Mouse (Mus musculus): ENCODE measurements around the gene St8sia2.

DNA sequence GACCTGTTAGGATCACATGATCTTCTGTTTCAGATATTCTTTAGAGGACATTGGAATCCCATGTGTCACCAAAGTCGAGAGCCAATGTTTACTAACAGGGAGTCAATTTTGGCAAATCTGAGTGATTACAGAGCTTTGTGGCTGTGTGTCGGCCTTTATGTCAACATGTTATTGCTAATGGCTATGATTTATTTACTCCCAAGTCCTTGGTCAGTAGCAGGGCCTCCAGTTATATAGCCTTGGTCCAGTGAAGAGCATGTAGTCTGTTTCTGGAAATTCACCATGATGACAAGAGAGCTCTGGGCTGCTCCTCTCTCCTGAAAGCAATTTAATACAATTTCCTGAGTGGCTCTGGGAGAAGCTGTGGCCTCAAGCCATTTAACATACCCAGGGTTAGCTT, 9.1 kb upstream of the St8sia2 start:
- TF ChIP-seq CTCF (IDR thresholded peaks at IDR 0.05; ENCODE audit: control insufficient read depth, insufficient read depth, insufficient replicate concordance, low read depth, low read length) (no peak), POLR2A (IDR thresholded peaks at IDR 0.05; ENCODE audit: control insufficient read depth, low read depth, low read length) (no peak)

All from testis, adult 2 months (tissue).